Comparison of ENCODE assay signal across 9 mouse cellular contexts in genomic region chr9:54950162-54950561, GRCm38 (mm10). TPM values are rescaled to one million over a fixed set of nuclear protein-coding genes. Genes with fewer than 3 reads are reported as not detected.
DNase-seq lines count a peak whose midpoint lies in the region; ATAC-seq and TF ChIP-seq lines count a peak whose summit lies in the region.
"Not testable (repeated sequence)": the region's sequence is repeated elsewhere in the genome, so short reads cannot be mapped to it uniquely, and the experiment has no call there.
"Had no signal": no experiment of that assay in that cellular context is flagged by ENCODE, and none has a peak within 500 bp of the region (broad histone marks: within the 10 kb centered on the region; RNA-seq: fewer than 3 reads in every experiment).

No protein-coding gene starts in this region.

- peaks cover 22% of the 10 kb centered on the region for H3K79me2 ChIP-seq in myocyte (ENCODE audit: control insufficient read depth, insufficient read depth)

- in situ Hi-C loops in ES-E14 (cut with MboI; ENCODE audit: low sequenced_read_pairs in 2 of 2, unreplicated experiment in 2 of 2): not testable (repeated sequence)

- WGBS in embryonic facial prominence, embryonic 14.5 days: 49% methylated on average over 8 of the region's 8 CpGs
- 39% methylated on average over 8 of the region's 8 CpGs for WGBS in heart, embryonic 10.5 days
- 44% methylated on average over 8 of the region's 8 CpGs for WGBS in hindbrain, embryonic 16.5 days
- WGBS in limb, embryonic 11.5 days: 44% methylated on average over 8 of the region's 8 CpGs
- WGBS in lung, embryonic 14.5 days: 47% methylated on average over 8 of the region's 8 CpGs

- TF ChIP-seq CTCF in lung, embryonic 14.5 days (IDR thresholded peaks at IDR 0.05; ENCODE audit: low read depth); testis, adult 2 months (IDR thresholded peaks at IDR 0.05; ENCODE audit: control insufficient read depth, insufficient read depth, insufficient replicate concordance, low read depth, low read length): not testable (repeated sequence)

- H3ac ChIP-seq in myocyte (ENCODE audit: control insufficient read depth, insufficient read length): peak overlapping the region; percentile 100

- H3K27ac ChIP-seq in ES-E14 (ENCODE audit: insufficient read depth, low read depth, low read length, poor library complexity, severe bottlenecking); limb, embryonic 11.5 days (replicated peaks; ENCODE audit: low read depth, low read length); testis, adult 2 months (ENCODE audit: control insufficient read depth, insufficient read depth, low read depth, low read length): not testable (repeated sequence)
- H3K27ac ChIP-seq in embryonic facial prominence, embryonic 14.5 days (replicated peaks; ENCODE audit: low read depth, low read length): peak overlapping the region; percentile 96
- peak overlapping the region; percentile 96 for H3K27ac ChIP-seq in heart, embryonic 10.5 days
- peak overlapping the region; percentile 92 for H3K27ac ChIP-seq in hindbrain, embryonic 16.5 days (ENCODE audit: low read depth, low read length)
- H3K27ac ChIP-seq in lung, embryonic 14.5 days (ENCODE audit: low read depth): peak overlapping the region; percentile 86; the same call in 1 of the 2 replicates

- not testable (repeated sequence) for ATAC-seq in embryonic facial prominence, embryonic 14.5 days (ENCODE audit: low read depth)
- peak; percentile 27; the same call in 1 of the 2 replicates for ATAC-seq in hindbrain, embryonic 16.5 days
- peak; percentile 51; the same call in 1 of the 2 replicates for ATAC-seq in limb, embryonic 11.5 days (ENCODE audit: insufficient number of reproducible peaks, low FRiP score, low TSS enrichment, low read depth)
- ATAC-seq in lung, embryonic 14.5 days (ENCODE audit: insufficient read depth): peak; percentile 35; the same call in 1 of the 2 replicates

- H3K4me3 ChIP-seq in ES-E14 (ENCODE audit: insufficient read depth in 1 of 2, low read depth in 1 of 2, low read length in 2 of 2, poor library complexity in 1 of 2, severe bottlenecking in 1 of 2) (peak overlapping the region; percentile 47 to 96), myocyte (peak overlapping the region; percentile 71)
- H3K4me3 ChIP-seq in embryonic facial prominence, embryonic 14.5 days (ENCODE audit: low read depth, low read length): peak overlapping the region; percentile 92
- H3K4me3 ChIP-seq in heart, embryonic 10.5 days: peak overlapping the region; percentile 97
- H3K4me3 ChIP-seq in hindbrain, embryonic 16.5 days (ENCODE audit: low read length): peak overlapping the region; percentile 92
- H3K4me3 ChIP-seq in limb, embryonic 11.5 days (ENCODE audit: low read depth, low read length): peak overlapping the region; percentile 89
- H3K4me3 ChIP-seq in lung, embryonic 14.5 days (ENCODE audit: low read depth, low read length): peak overlapping the region; percentile 80
- peak overlapping the region; percentile 92 for H3K4me3 ChIP-seq in testis, adult 2 months (ENCODE audit: control insufficient read depth, low read depth, low read length)

- not testable (repeated sequence) for H3K4me1 ChIP-seq in ES-E14 (ENCODE audit: control insufficient read depth in 2 of 2, insufficient read depth in 2 of 2, low read length in 2 of 2, poor library complexity in 1 of 2); embryonic facial prominence, embryonic 14.5 days (ENCODE audit: control insufficient read depth, insufficient read depth, low read length); limb, embryonic 11.5 days (ENCODE audit: control insufficient read depth, insufficient read depth, low read length); lung, embryonic 14.5 days (ENCODE audit: insufficient read depth); testis, adult 2 months (ENCODE audit: control insufficient read depth, insufficient read depth, low read length)
- H3K4me1 ChIP-seq in heart, embryonic 10.5 days: peaks cover 11% of the 10 kb centered on the region
- H3K4me1 ChIP-seq in hindbrain, embryonic 16.5 days (ENCODE audit: control insufficient read depth, insufficient read depth, low read depth, low read length): peaks cover 12% of the 10 kb centered on the region

- not testable (repeated sequence) for DNase-seq in ES-E14 (ENCODE audit: low read depth, low spot score); embryonic facial prominence, embryonic 14.5 days (ENCODE audit: low spot score); heart, embryonic 10.5 days (ENCODE audit: low spot score); limb, embryonic 11.5 days (ENCODE audit: low spot score); lung, embryonic 14.5 days

- not testable (repeated sequence) for TF ChIP-seq POLR2A in myocyte (IDR thresholded peaks at IDR 0.05; ENCODE audit: insufficient read length, low read depth); testis, adult 2 months (IDR thresholded peaks at IDR 0.05; ENCODE audit: control insufficient read depth, low read depth, low read length)

- peak overlapping the region; percentile 77 for H3K4me2 ChIP-seq in embryonic facial prominence, embryonic 14.5 days (ENCODE audit: low read depth, low read length)
- H3K4me2 ChIP-seq in hindbrain, embryonic 16.5 days (ENCODE audit: low read length): peak overlapping the region; percentile 73
- H3K4me2 ChIP-seq in limb, embryonic 11.5 days (ENCODE audit: low read depth, severe bottlenecking): peak overlapping the region; percentile 68; the same call in 1 of the 2 replicates
- H3K4me2 ChIP-seq in lung, embryonic 14.5 days: peak overlapping the region; percentile 80
- H3K4me2 ChIP-seq in myocyte (ENCODE audit: low read depth): peak overlapping the region; percentile 56

- peak overlapping the region; percentile 26; the same call in 1 of the 2 replicates for H3K9ac ChIP-seq in ES-E14 (ENCODE audit: insufficient read depth, low read depth, low read length, poor library complexity, severe bottlenecking)
- H3K9ac ChIP-seq in embryonic facial prominence, embryonic 14.5 days (ENCODE audit: low read depth, low read length): peak overlapping the region; percentile 30
- peak overlapping the region; percentile 63 for H3K9ac ChIP-seq in hindbrain, embryonic 16.5 days (ENCODE audit: low read depth, low read length)
- peak overlapping the region; percentile 28 for H3K9ac ChIP-seq in limb, embryonic 11.5 days (ENCODE audit: low read length)
- peak overlapping the region; percentile 46; the same call in 1 of the 2 replicates for H3K9ac ChIP-seq in lung, embryonic 14.5 days

- H3K9me3 ChIP-seq in ES-E14 (ENCODE audit: control insufficient read depth, insufficient read depth, low read depth, low read length); embryonic facial prominence, embryonic 14.5 days (ENCODE audit: control insufficient read depth, low read length); heart, embryonic 10.5 days; hindbrain, embryonic 16.5 days (ENCODE audit: control insufficient read depth, low read length); limb, embryonic 11.5 days (ENCODE audit: control insufficient read depth, low read length); lung, embryonic 14.5 days (ENCODE audit: low read depth, low read length): not testable (repeated sequence)

- not testable (repeated sequence) for H3K27me3 ChIP-seq in embryonic facial prominence, embryonic 14.5 days (replicated peaks; ENCODE audit: control insufficient read depth, insufficient read depth, low read length); heart, embryonic 10.5 days (ENCODE audit: insufficient read depth, poor library complexity, severe bottlenecking); hindbrain, embryonic 16.5 days (replicated peaks; ENCODE audit: control insufficient read depth, insufficient read depth, low read length); limb, embryonic 11.5 days (ENCODE audit: control insufficient read depth, insufficient read depth, low read length); lung, embryonic 14.5 days (ENCODE audit: insufficient read depth, low read length); myocyte (ENCODE audit: control insufficient read depth, insufficient read depth, insufficient read length); testis, adult 2 months (ENCODE audit: control insufficient read depth, insufficient read depth, low read length)

- H3K36me3 ChIP-seq in ES-E14 (ENCODE audit: control insufficient read depth, insufficient read depth, low read length, poor library complexity, severe bottlenecking) (peaks cover 19% of the 10 kb centered on the region), myocyte (ENCODE audit: control insufficient read depth, insufficient read depth) (peaks cover 15% of the 10 kb centered on the region)
- H3K36me3 ChIP-seq in embryonic facial prominence, embryonic 14.5 days (ENCODE audit: control insufficient read depth, insufficient read depth, low read length): peaks cover 37% of the 10 kb centered on the region
- peaks cover 29% of the 10 kb centered on the region for H3K36me3 ChIP-seq in heart, embryonic 10.5 days
- not testable (repeated sequence) for H3K36me3 ChIP-seq in hindbrain, embryonic 16.5 days (ENCODE audit: control insufficient read depth, insufficient read depth, low read length); limb, embryonic 11.5 days (ENCODE audit: control insufficient read depth, insufficient read depth, low read length); testis, adult 2 months (ENCODE audit: control insufficient read depth, insufficient read depth, low read length)
- peaks cover 29% of the 10 kb centered on the region for H3K36me3 ChIP-seq in lung, embryonic 14.5 days (ENCODE audit: insufficient read depth)

RNA-seq across cellular contexts. Expression of gene Psma4, which starts 0.4 kb away (rescaled TPM):
- 152 and 297 TPM in 2 replicates for total RNA-seq in ES-E14 (2012; rRNA removed)
- 285 and 291 TPM in 2 replicates for polyA plus RNA-seq in embryonic facial prominence, embryonic 14.5 days (2014; fragmentation: Nextera tagmentation; extraction: Ambion mirVana)
- polyA plus RNA-seq in heart, embryonic 10.5 days (2016; fragmentation: Nextera tagmentation; extraction: Ambion mirVana): 269 and 307 TPM in 2 replicates
- 256 and 265 TPM in 2 replicates for polyA plus RNA-seq in hindbrain, embryonic 16.5 days (2015; fragmentation: Nextera tagmentation; extraction: Ambion mirVana)
- polyA plus RNA-seq in limb, embryonic 11.5 days (2014; fragmentation: Nextera tagmentation; extraction: Ambion mirVana): 332 and 341 TPM in 2 replicates
- 295 and 298 TPM in 2 replicates for polyA plus RNA-seq in lung, embryonic 14.5 days (2014; fragmentation: Nextera tagmentation; extraction: Ambion mirVana)
- polyA plus RNA-seq in myocyte (2012; fragmentation: generic; extraction: Trizol): 166 TPM
- polyA plus RNA-seq in testis, adult 2 months (2012; rRNA removed): 56.6 and 80.4 TPM in 2 replicates

RNA-seq across cellular contexts. Expression of gene AY074887, which starts 0.6 kb away (rescaled TPM):
- total RNA-seq in ES-E14 (2012; rRNA removed): 0.49 and 0.53 TPM in 2 replicates
- polyA plus RNA-seq in embryonic facial prominence, embryonic 14.5 days (2014; fragmentation: Nextera tagmentation; extraction: Ambion mirVana): 1.0 and 1.2 TPM in 2 replicates
- polyA plus RNA-seq in heart, embryonic 10.5 days (2016; fragmentation: Nextera tagmentation; extraction: Ambion mirVana): 0.78 and 1.2 TPM in 2 replicates
- polyA plus RNA-seq in hindbrain, embryonic 16.5 days (2015; fragmentation: Nextera tagmentation; extraction: Ambion mirVana): 0.86 and 0.90 TPM in 2 replicates
- 1.1 TPM in 2 replicates for polyA plus RNA-seq in limb, embryonic 11.5 days (2014; fragmentation: Nextera tagmentation; extraction: Ambion mirVana)
- polyA plus RNA-seq in lung, embryonic 14.5 days (2014; fragmentation: Nextera tagmentation; extraction: Ambion mirVana): 1.3 and 1.5 TPM in 2 replicates
- polyA plus RNA-seq in myocyte (2012; fragmentation: generic; extraction: Trizol): 0.08 TPM
- 0.25 TPM in 1 of 2 replicates, not detected in the other for polyA plus RNA-seq in testis, adult 2 months (2012; rRNA removed)
- total RNA-seq: left cerebral cortex, postnatal 36 days had no signal

RNA-seq across cellular contexts. Expression of gene Chrna5, which starts 30.5 kb away (rescaled TPM):
- 1.3 and 1.7 TPM in 2 replicates for total RNA-seq in ES-E14 (2012; rRNA removed)
- 1.1 and 1.5 TPM in 2 replicates for polyA plus RNA-seq in embryonic facial prominence, embryonic 14.5 days (2014; fragmentation: Nextera tagmentation; extraction: Ambion mirVana)
- 0.22 and 0.30 TPM in 2 replicates for polyA plus RNA-seq in heart, embryonic 10.5 days (2016; fragmentation: Nextera tagmentation; extraction: Ambion mirVana)
- polyA plus RNA-seq in hindbrain, embryonic 16.5 days (2015; fragmentation: Nextera tagmentation; extraction: Ambion mirVana): 0.86 and 3.7 TPM in 2 replicates
- polyA plus RNA-seq in limb, embryonic 11.5 days (2014; fragmentation: Nextera tagmentation; extraction: Ambion mirVana): 0.21 and 0.45 TPM in 2 replicates
- 0.21 and 0.39 TPM in 2 replicates for polyA plus RNA-seq in lung, embryonic 14.5 days (2014; fragmentation: Nextera tagmentation; extraction: Ambion mirVana)
- polyA plus RNA-seq in myocyte (2012; fragmentation: generic; extraction: Trizol): not detected
- polyA plus RNA-seq in testis, adult 2 months (2012; rRNA removed): 6.7 and 9.2 TPM in 2 replicates

RNA-seq across cellular contexts. Expression of gene Hykk, which starts 33.1 kb away (rescaled TPM):
- 1.8 and 1.9 TPM in 2 replicates for total RNA-seq in ES-E14 (2012; rRNA removed)
- 4.8 and 5.0 TPM in 2 replicates for polyA plus RNA-seq in embryonic facial prominence, embryonic 14.5 days (2014; fragmentation: Nextera tagmentation; extraction: Ambion mirVana)
- 3.3 and 3.6 TPM in 2 replicates for polyA plus RNA-seq in heart, embryonic 10.5 days (2016; fragmentation: Nextera tagmentation; extraction: Ambion mirVana)
- polyA plus RNA-seq in hindbrain, embryonic 16.5 days (2015; fragmentation: Nextera tagmentation; extraction: Ambion mirVana): 1.9 and 2.2 TPM in 2 replicates
- polyA plus RNA-seq in limb, embryonic 11.5 days (2014; fragmentation: Nextera tagmentation; extraction: Ambion mirVana): 4.6 and 5.3 TPM in 2 replicates
- 3.9 and 4.3 TPM in 2 replicates for polyA plus RNA-seq in lung, embryonic 14.5 days (2014; fragmentation: Nextera tagmentation; extraction: Ambion mirVana)
- polyA plus RNA-seq in myocyte (2012; fragmentation: generic; extraction: Trizol): 0.04 TPM
- polyA plus RNA-seq in testis, adult 2 months (2012; rRNA removed): 0.16 and 0.36 TPM in 2 replicates
